Mouse (Mus musculus) bone marrow, adult 2 months (tissue): ENCODE measurements at regions not wholly inside any gene's neighbourhood (a gene's known extent, or its start where the extent isn't known, plus 50 kb on each side); places are given as distances from the start of the nearest gene placed in this dataset.

Experiments used
- CTCF ChIP-seq: fragments of 200-500 bp; IDR thresholded peaks from 2 replicates; pipeline ENCODE4 v1.5.1; 2011; ENCODE audit warnings: low read length, control low read depth; ENCODE audit not compliant: control insufficient read depth, insufficient read depth
- POLR2A ChIP-seq: fragments of 200-500 bp; IDR thresholded peaks from 2 replicates; pipeline ENCODE4 v1.6.1; 2011; ENCODE audit warnings: low read depth, mild to moderate bottlenecking, control low read depth, low read length, borderline replicate concordance; ENCODE audit not compliant: control insufficient read depth

GRCm38 (mm10) chr10:97778531-97778930, 52.0 kb upstream of the C030005K15Rik start:
- no peak for TF ChIP-seq CTCF
- no peak for TF ChIP-seq POLR2A
